Mouse (Mus musculus) right cerebral cortex, postnatal 25 days (tissue): Measurements from ENCODE around the gene Lgr6.

Source experiments
- DNase-seq: peaks from one replicate; pipeline ENCODE4 v3.0.0; 2022

Lgr6 gene

GRCm38 (mm10) chr1:134942898-134943297 lies 162.2 kb downstream of the Lgr6 start:
- no peak for DNase-seq

GRCm38 (mm10) chr1:134940863-134941262 lies 164.2 kb downstream of the Lgr6 start:
- no peak for DNase-seq

- no peak for DNase-seq
Observed at GRCm38 (mm10) chr1:134938233-134938632, 166.8 kb downstream of the Lgr6 start.

- no peak for DNase-seq
Observed at GRCm38 (mm10) chr1:134936335-134936734, 168.7 kb downstream of the Lgr6 start.
